Mouse (Mus musculus) ES-Bruce4 (cell line): Measurements from ENCODE around the gene Uevld.

Experiments
- CTCF ChIP-seq: IDR thresholded peaks from one replicate; pipeline ENCODE4 v1.8.1; 2011; ENCODE audit warnings: low read depth, low read length
- EP300 ChIP-seq: IDR thresholded peaks from 2 replicates; pipeline ENCODE4 v1.6.1; 2011; ENCODE audit warnings: low read depth, low read length; ENCODE audit not compliant: insufficient read depth
- POLR2A ChIP-seq: IDR thresholded peaks from one replicate; pipeline ENCODE4 v1.8.1; 2011; ENCODE audit warnings: low read length; ENCODE audit not compliant: insufficient read depth

DNA sequence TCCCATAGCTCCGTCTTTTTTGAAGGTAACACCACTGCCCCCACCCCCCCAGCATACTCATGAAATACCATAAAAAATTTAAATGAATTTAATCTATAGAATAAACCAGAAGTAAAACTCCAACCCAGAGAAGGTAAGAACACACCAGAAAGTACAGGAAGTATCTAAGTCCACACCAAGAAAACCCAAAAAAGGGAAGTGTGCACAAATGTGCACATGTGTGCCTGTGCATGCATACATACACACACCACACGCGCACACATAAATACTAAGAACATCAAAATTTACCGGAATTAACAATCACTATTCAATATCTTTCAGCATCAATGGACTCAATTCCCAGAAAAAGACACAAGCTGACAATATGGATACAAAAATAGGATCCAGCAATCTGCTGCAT lies 11.6 kb upstream of the Uevld start:
- TF ChIP-seq POLR2A (no peak), CTCF (no peak), EP300 (no peak)
